Mouse (Mus musculus) layer of hippocampus, adult 2 months (tissue): Measurements from ENCODE around the gene Get4. TPM values are rescaled to one million over a fixed set of nuclear protein-coding genes. Genes with fewer than 3 reads are reported as not detected.

Experiments used
- DNase-seq, 2 experiments: peaks; one replicate each; pipeline ENCODE4 v3.0.0; 2022; ENCODE audit warnings: low spot score in 2 of 2
- H3K27ac ChIP-seq: fragments of 200-600 bp; 2 replicates; pipeline ENCODE4 v1.8.1; 2022
- H3K4me3 ChIP-seq: fragments of 200-600 bp; 2 replicates; pipeline ENCODE4 v1.8.1; 2022; ENCODE audit warnings: mild to moderate bottlenecking
- CTCF ChIP-seq: fragments of 200-600 bp; conservative IDR thresholded peaks from 2 replicates; pipeline ENCODE4 v1.8.1; 2022; ENCODE audit warnings: antibody characterized with exemption, mild to moderate bottlenecking, moderate library complexity
- total RNA-seq, 2 experiments: library from RNA; stranded (reverse); gene quantifications; 2 replicates each; pipeline ENCODE4 v1.2.3; 2021

Get4 gene
- total RNA-seq, 2 experiments from 2014 or later: 52.5 to 53.8 TPM

DNA sequence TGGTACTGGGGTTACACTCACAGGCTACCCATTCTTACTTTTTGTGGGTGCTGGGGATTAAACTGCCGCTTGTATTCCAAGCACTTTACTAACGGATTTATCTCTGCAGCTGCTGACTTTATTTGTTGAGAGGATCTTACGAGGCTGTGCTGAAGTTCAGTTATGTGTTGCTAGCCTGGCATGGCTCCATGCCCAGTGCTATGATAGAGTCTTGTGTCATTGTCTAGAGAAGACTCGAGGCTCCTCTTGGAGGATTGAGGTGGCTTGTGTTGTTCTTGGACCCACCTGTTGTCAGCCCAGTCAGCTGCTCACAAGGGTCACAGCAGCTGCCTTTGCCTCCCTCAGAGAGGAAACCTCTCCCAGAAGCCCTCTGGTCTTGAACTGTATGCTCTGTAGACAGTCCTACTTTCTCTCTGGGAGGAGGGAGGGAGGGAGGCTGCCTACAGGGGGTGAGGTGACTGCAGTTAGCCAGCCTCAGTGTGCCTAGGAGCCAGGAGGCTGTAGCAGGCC, 32.1 kb upstream of the Get4 start:
- TF ChIP-seq CTCF: no peak
- H3K4me3 ChIP-seq: no peak overlapping the region
- peak overlapping the region; percentile 2; the same call in 1 of the 2 replicates for H3K27ac ChIP-seq
- DNase-seq: no peak

DNA sequence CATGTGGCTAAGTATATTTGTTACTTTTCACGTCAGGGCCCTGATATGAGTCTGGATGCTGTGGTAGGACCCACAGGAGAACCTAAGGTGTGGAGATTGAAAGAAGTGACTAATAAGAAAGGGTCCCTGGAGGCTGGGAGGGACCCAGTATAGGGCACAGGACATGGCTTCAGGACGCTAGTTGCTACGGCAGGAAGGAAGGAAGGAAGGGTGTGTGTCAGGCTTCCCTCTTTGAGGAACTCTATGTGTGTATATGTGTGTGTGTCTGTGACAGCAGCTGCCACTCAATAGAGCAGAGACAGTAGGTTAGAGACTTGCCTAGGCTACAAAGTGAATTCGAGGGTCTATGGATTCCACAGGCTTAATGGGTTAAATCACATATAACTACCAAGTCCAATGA, 31.5 kb upstream of the Get4 start:
- H3K4me3 ChIP-seq: no peak overlapping the region
- no peak for TF ChIP-seq CTCF
- H3K27ac ChIP-seq: peak overlapping the region; percentile 2; the same call in 1 of the 2 replicates
- DNase-seq: no peak

DNA sequence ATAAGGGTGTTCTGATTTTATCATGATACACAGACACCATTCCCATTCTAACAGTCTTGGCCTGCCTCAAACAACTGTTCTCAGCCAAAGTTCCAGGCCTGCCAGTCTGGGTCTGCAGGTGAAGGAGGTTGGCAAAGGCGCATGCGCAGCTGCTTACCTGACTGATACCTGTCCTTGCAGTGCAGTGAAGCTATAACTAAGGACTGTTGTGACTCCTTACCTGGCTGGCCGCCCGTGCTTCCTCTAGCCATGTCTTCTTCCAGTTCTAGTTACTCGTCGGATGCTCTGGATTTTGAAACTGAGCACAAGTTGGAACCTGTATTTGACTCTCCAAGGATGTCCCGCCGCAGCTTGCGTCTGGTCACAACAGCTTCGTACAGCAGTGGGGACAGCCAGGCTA, 28.8 kb upstream of the Get4 start:
- DNase-seq: no peak
- H3K27ac ChIP-seq: no peak overlapping the region
- H3K4me3 ChIP-seq: no peak overlapping the region
- TF ChIP-seq CTCF: no peak

DNA sequence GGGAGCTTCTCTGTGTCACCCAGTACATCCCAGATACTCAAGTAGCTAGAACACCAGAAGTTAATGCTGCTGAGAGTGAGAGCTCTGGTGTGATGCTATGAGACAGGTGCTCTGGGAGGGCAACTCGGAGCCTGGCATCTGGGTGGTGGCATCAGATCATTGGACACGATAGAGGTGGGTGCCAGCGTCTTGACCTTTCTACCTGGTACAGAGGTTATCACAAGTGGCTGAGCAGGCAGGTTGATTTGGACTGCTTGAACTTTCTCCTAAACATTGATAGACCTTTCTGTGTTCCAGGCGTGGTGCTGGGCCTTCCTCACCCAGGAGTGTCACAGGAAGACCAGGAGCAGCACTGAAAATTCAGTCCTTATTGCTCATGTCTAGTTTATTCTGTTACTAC, 24.9 kb upstream of the Get4 start:
- Histone ChIP-seq H3K4me3 (no peak overlapping the region), H3K27ac (no peak overlapping the region)
- no peak for DNase-seq
- no peak for TF ChIP-seq CTCF

DNA sequence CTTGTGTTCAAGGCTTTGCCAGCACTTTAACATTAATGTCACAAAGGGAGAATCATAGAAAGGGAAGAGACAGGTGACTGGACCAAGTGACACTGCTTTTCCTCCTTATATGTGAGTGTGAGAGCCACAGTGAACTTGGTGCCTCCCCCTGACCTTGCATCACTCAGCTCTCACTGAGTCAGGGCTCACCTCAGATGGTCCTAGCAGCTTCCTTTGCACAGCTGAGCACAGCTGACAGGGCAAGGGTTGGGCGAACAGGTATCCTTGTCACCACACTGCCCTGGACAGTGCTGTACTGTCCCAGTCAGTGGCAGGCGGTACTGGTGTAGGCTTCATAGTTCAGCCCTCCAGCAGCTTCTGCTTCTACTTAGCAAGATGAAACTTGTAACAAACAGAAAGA, 24.5 kb upstream of the Get4 start:
- TF ChIP-seq CTCF: no peak
- DNase-seq: no peak
- H3K27ac ChIP-seq: no peak overlapping the region
- no peak overlapping the region for H3K4me3 ChIP-seq

DNA sequence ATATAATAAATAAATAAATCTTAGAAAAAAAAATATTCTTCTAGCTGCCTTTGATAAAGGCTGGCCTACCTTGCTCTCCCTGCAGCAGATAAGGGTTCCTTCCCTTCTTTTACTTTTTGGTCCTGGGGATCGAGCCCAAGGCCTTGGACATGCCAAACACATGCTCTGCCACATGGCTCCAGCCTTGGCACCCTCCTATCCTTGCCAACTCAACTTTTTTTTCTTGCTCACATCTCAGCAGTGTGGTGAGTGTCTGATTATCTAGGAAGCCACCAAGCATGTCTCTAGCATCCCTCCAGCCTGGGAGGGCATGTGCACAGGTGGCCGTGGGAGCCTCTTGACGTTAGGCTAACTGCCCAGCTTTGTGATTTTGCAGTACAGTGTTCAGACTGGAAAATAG, 23.8 kb upstream of the Get4 start:
- DNase-seq: no peak
- Histone ChIP-seq H3K27ac (no peak overlapping the region), H3K4me3 (no peak overlapping the region)
- no peak for TF ChIP-seq CTCF

DNA sequence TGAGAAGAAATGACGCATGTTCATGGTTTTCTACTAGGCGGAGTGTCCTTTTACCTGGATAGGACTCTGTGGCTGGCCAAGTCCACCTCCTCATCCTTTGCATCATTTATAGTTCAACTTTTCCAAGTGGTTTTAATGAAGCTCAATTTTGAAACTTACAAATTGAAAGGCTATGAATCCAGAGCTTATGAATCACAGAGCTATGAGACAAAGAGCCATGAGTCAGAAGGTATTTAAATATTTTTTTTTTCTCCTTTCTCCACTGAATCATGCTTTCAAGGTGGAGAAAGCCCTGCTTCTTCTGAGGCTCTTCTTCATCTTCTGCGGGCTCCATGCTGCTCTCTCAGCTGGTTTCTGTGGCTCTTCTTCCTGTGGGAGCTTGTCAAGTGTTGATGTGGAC, 22.4 kb upstream of the Get4 start:
- H3K27ac ChIP-seq: no peak overlapping the region
- no peak for DNase-seq
- no peak for TF ChIP-seq CTCF
- no peak overlapping the region for H3K4me3 ChIP-seq

DNA sequence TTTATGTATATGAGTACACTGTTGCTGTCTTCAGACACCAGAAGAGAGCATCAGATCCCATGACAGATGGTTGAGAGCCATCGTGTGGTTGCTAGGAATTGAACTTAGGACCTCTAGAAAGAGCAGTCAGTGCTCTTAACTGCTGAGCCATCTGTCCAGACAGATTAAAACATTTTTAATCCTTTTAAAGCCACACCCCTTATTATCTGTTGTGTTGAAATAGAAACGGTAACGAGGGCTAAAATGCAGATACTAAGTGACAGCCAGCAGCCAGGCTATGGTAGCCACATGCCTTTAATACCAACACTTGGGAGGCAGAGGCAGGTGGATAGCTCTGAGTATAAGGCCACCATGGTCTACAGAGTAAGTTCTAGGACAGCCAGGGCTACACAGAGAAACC, 20.0 kb upstream of the Get4 start:
- TF ChIP-seq CTCF: no peak
- H3K27ac ChIP-seq: no peak overlapping the region
- DNase-seq: no peak
- H3K4me3 ChIP-seq: no peak overlapping the region

DNA sequence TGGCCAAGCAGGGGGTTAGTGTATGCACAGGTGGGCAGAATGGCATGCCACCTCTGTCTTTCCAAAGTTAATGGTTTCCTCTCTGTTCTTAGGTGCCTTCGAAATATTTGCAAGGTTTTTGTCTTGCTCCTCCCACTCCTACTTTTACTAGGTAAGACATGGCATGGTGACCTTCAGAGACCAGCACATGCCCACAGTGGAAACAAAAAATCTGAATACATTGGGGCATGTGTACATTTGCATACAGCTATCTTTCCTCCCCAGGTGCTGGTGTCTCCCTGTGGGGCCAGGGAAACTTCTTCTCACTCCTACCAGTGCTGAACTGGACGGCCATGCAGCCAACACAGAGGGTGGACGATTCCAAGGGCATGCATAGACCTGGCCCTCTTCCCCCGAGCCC, 17.7 kb upstream of the Get4 start:
- Histone ChIP-seq H3K4me3 (no peak overlapping the region), H3K27ac (no peak overlapping the region)
- DNase-seq: no peak
- TF ChIP-seq CTCF: no peak

DNA sequence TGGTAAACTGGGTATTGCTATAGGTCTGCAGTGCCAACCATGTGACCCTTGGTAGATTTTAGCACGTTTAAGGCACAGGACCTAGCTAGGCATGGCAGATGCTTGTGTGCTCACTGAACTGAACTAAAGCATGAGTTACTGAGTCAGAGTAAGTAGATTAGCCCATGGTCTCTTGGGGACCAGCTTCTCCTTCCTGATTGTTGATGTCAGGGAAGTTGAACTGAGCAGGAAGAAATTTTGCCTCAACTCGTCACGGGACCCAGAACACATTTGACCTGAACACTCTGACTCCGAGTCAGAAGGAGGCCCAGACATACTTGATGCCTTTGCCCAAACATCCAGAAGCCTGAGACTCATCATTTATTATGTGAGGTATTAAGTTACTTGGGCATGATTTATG, 14.7 kb upstream of the Get4 start:
- H3K4me3 ChIP-seq: no peak overlapping the region
- no peak overlapping the region for H3K27ac ChIP-seq
- TF ChIP-seq CTCF: no peak
- no peak for DNase-seq

DNA sequence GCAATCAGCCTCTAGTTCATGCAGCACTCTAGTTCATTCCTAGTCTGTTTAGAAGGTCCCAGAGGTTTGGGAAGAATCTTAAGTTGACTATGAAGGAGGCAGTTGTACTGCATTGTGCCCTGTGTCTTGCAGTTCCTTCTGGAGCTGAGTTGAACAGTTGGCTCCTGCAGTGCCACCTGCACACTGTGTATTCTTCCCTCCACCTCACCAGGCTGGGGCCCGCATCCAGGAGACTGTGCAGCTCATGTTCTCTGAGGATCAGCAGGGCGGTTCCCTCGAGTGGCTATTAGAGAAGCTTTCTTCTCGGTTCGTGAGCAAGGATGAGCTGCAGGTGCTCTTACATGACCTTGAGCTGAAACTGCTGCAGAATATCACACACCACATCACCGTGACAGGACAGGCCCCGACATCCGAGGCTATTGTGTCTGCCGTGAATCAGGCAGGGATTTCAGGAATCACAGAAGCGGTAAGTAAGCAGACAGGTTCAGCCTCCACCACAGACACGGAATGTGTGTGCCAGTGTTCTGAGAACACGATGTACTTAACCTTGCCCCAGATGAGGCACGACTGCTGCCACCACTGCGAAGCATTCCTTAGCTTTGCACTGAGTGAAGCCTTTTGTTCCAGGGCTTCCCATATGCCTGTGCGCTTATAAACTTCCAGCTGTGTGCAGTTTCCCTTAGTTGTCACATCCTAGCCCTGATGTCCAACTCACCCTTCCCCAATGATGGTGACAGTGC, 10.9 kb upstream of the Get4 start:
- H3K27ac ChIP-seq: peak overlapping the region; percentile 28; the same call in 1 of the 2 replicates
- DNase-seq: peak in 1 of 2 experiments; percentile 26
- no peak for TF ChIP-seq CTCF
- H3K4me3 ChIP-seq: no peak overlapping the region

DNA sequence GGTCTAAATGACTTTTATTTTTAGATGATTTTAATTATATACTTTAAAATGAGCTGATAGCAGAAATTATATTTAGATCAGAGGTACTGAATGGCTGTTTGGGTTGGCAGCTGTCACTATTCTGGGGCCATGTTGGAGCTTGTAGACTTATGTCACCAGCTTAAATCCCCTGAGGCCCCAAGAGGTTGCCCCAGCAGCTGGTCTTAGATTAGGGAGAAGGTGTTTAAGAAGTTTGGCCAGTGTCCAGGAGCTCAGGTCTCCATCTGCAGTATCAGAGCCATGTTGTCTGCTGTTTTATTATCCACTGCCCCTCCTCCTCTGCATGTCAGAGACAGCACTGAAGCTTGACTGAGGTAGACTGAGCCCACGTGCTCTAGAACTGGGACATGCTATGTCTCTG, 8.7 kb upstream of the Get4 start:
- no peak overlapping the region for H3K4me3 ChIP-seq
- no peak for DNase-seq
- no peak for TF ChIP-seq CTCF
- H3K27ac ChIP-seq: no peak overlapping the region

DNA sequence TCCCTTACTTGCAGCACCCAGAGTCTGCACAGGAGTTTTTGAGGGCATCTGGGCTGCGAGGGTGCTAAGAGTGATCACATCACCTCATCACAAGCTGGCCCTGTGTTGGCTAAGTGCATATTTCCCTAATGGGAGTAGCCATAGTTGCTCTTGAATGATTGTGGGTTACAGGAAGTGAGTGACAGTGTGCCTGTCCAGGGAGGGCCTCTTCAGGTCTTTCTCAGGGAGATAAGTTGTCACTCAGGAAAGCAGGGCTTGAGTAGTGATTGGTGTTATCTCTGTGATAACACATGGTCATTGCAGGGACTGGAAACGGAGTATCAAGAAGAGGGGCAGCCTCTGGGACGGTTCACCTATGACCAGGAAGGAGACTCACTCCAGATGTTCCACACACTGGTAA, 4.4 kb upstream of the Get4 start:
- H3K27ac ChIP-seq: no peak overlapping the region
- H3K4me3 ChIP-seq: no peak overlapping the region
- no peak for DNase-seq
- TF ChIP-seq CTCF: no peak

DNA sequence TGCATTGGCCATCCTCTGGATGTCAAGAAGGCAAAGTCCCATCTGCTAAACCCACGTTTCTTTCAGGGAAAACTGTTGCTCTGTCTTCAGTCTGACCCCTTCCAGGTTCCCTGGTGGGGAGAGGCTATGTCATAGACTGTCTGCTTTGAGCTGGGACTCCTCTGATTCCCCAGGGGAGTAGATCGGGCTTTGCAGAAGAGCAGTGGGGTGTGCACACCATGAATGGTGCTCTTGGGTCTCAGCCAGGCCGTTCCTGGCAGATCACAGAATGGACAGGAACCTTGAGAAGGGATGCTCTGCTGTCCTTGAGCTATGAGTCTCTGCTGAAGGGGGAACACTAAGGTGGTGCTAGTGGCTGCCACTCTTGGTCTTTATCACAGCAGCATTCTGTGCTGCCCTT, 3.3 kb upstream of the Get4 start:
- no peak for DNase-seq
- H3K4me3 ChIP-seq: no peak overlapping the region
- H3K27ac ChIP-seq: no peak overlapping the region
- no peak for TF ChIP-seq CTCF

DNA sequence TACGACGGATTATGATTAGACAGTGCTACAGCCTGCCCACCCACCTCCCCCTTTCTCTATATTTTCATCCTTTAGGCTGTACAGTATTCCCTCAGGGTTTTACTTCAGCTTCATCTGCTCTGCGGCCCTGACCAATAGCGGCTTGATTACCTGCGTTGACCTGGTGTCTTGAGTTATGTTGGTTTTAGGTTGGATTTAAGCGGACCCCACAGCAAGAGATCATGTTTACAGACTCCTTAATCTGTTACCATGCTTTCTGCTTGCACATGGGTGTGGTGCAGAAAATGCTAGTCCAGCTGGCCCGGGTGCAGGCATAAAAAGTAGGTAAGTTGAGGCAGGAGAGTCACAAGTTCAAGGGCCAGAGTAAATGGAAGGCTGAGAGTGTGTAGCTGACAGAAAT, 845 bp upstream of the Get4 start:
- TF ChIP-seq CTCF: no peak
- peak overlapping the region; percentile 99; the same call in 1 of the 2 replicates for H3K27ac ChIP-seq
- H3K4me3 ChIP-seq: no peak overlapping the region
- DNase-seq: no peak
